Mouse (Mus musculus): Measurements from ENCODE around the gene Large1.
A peak's percentile ranks its signal among the peaks of the same experiment; 100 is the strongest.
"Not testable (repeated sequence)": the region's sequence is repeated elsewhere in the genome, so short reads cannot be mapped to it uniquely, and the experiment has no call there.

The Large1 gene

GRCm38 (mm10) chr8:73353108-73353793 is at the start of gene Large1:
Large1 (minus strand) TSS chr8:73353540.
- peak; percentile 64 to 67 for DNase-seq (ENCODE audit: low read depth in 2 of 2, low spot score in 2 of 2)

- DNase-seq (ENCODE audit: low read depth in 2 of 2, low spot score in 2 of 2) = no peak
Observed at GRCm38 (mm10) chr8:73400343-73400742, 47.0 kb upstream of the Large1 start.

- DNase-seq (ENCODE audit: low read depth in 2 of 2, low spot score in 2 of 2) = not testable (repeated sequence)
Observed at GRCm38 (mm10) chr8:73373001-73373400, 19.7 kb upstream of the Large1 start.

GRCm38 (mm10) chr8:73355979-73356378 is 2.6 kb upstream of the Large1 start:
- DNase-seq (ENCODE audit: low read depth in 2 of 2, low spot score in 2 of 2) = peak in 1 of 2 experiments; percentile 26

- no peak for DNase-seq (ENCODE audit: low read depth in 2 of 2, low spot score in 2 of 2)
Observed at GRCm38 (mm10) chr8:73354201-73354881, 1.0 kb upstream of the Large1 start.

- no peak for DNase-seq (ENCODE audit: low read depth in 2 of 2, low spot score in 2 of 2)
Observed at GRCm38 (mm10) chr8:73353794-73354179, 447 bp upstream of the Large1 start.

GRCm38 (mm10) chr8:73352301-73353107 is 836 bp downstream of the Large1 start:
- DNase-seq (ENCODE audit: low read depth in 2 of 2, low spot score in 2 of 2) = no peak

GRCm38 (mm10) chr8:73350366-73350765 is 3.0 kb downstream of the Large1 start:
- no peak for DNase-seq (ENCODE audit: low read depth in 2 of 2, low spot score in 2 of 2)

GRCm38 (mm10) chr8:73342761-73343395 is 10.5 kb downstream of the Large1 start:
- no peak for DNase-seq (ENCODE audit: low read depth in 2 of 2, low spot score in 2 of 2)

- no peak for DNase-seq (ENCODE audit: low read depth in 2 of 2, low spot score in 2 of 2)
Observed at GRCm38 (mm10) chr8:73336845-73337244, 16.5 kb downstream of the Large1 start.

GRCm38 (mm10) chr8:73329131-73329530 is 24.2 kb downstream of the Large1 start:
- DNase-seq (ENCODE audit: low read depth in 2 of 2, low spot score in 2 of 2) = no peak

- no peak for DNase-seq (ENCODE audit: low read depth in 2 of 2, low spot score in 2 of 2)
Observed at GRCm38 (mm10) chr8:73328056-73328455, 25.3 kb downstream of the Large1 start.

GRCm38 (mm10) chr8:73324667-73325066 is 28.7 kb downstream of the Large1 start:
- no peak for DNase-seq (ENCODE audit: low read depth in 2 of 2, low spot score in 2 of 2)

GRCm38 (mm10) chr8:73323591-73323990 is 29.7 kb downstream of the Large1 start:
- no peak for DNase-seq (ENCODE audit: low read depth in 2 of 2, low spot score in 2 of 2)

- not testable (repeated sequence) for DNase-seq (ENCODE audit: low read depth in 2 of 2, low spot score in 2 of 2)
Observed at GRCm38 (mm10) chr8:73319500-73319899, 33.8 kb downstream of the Large1 start.

- DNase-seq (ENCODE audit: low read depth in 2 of 2, low spot score in 2 of 2) = no peak
Observed at GRCm38 (mm10) chr8:73313911-73314310, 39.4 kb downstream of the Large1 start.

- no peak for DNase-seq (ENCODE audit: low read depth in 2 of 2, low spot score in 2 of 2)
Observed at GRCm38 (mm10) chr8:73312714-73313607, 40.4 kb downstream of the Large1 start.

GRCm38 (mm10) chr8:73310471-73310870 is 42.9 kb downstream of the Large1 start:
- no peak for DNase-seq (ENCODE audit: low read depth in 2 of 2, low spot score in 2 of 2)

GRCm38 (mm10) chr8:73310036-73310435 is 43.3 kb downstream of the Large1 start:
- DNase-seq (ENCODE audit: low read depth in 2 of 2, low spot score in 2 of 2) = no peak

- no peak for DNase-seq (ENCODE audit: low read depth in 2 of 2, low spot score in 2 of 2)
Observed at GRCm38 (mm10) chr8:73303907-73304306, 49.4 kb downstream of the Large1 start.

Measured in CD8-positive naive resting alpha-beta T cell, adult 2 months (primary cell).